Mouse (Mus musculus) heart, postnatal 0 days (tissue): ENCODE data around the gene Kel.

Source experiments
- CTCF ChIP-seq: IDR thresholded peaks from 2 replicates; pipeline ENCODE4 v1.5.1; 2016; ENCODE audit warnings: antibody characterized with exemption, control low read depth, low read depth
- EP300 ChIP-seq: IDR thresholded peaks from 2 replicates; pipeline ENCODE4 v1.6.1; 2016; ENCODE audit warnings: antibody characterized with exemption, low read depth

- TF ChIP-seq CTCF (no peak), EP300 (no peak)
These were observed 11.9 kb downstream of the Kel start for GRCm38 (mm10) chr6:41692200-41692599.
